Mouse (Mus musculus) hindbrain, embryonic 14.5 days (tissue): ENCODE data around the gene Pcyt1a. TPM values are rescaled to one million over a fixed set of nuclear protein-coding genes. Genes with fewer than 3 reads are reported as not detected.

Source experiments
- ATAC-seq: fragments of 200-750 bp; cut with Nextera tagmentation; 2 replicates; pipeline ENCODE4 v1.8.0; 2017; ENCODE audit warnings: moderate number of reproducible peaks, mild to moderate bottlenecking, moderate TSS enrichment, moderate library complexity; ENCODE audit not compliant: low FRiP score
- DNase-seq: peaks from one replicate; pipeline ENCODE4 v3.0.0-alpha.2; 2015; ENCODE audit warnings: low spot score
- H3K27ac ChIP-seq: fragments of 300-500 bp; sonication (generic); 2 replicates; pipeline ENCODE4 v1.5.1; 2014; ENCODE audit warnings: mild to moderate bottlenecking, moderate library complexity
- H3K27me3 ChIP-seq: fragments of 300-500 bp; sonication (generic); 2 replicates; pipeline ENCODE4 v1.6.1; 2014; ENCODE audit warnings: mild to moderate bottlenecking, low read length, mixed read lengths; ENCODE audit not compliant: control insufficient read depth, insufficient read depth
- H3K36me3 ChIP-seq: fragments of 300-500 bp; sonication (generic); replicated peaks from 2 replicates; pipeline ENCODE4 v1.6.1; 2014; ENCODE audit not compliant: control insufficient read depth, insufficient read depth
- H3K4me1 ChIP-seq: fragments of 300-500 bp; sonication (generic); replicated peaks from 2 replicates; pipeline ENCODE4 v1.6.1; 2014; ENCODE audit warnings: antibody characterized with exemption, low read length, mixed read lengths; ENCODE audit not compliant: control insufficient read depth, insufficient read depth
- H3K4me2 ChIP-seq: fragments of 300-500 bp; sonication (generic); replicated peaks from 2 replicates; pipeline ENCODE4 v1.6.1; 2014; ENCODE audit warnings: mild to moderate bottlenecking, moderate library complexity
- H3K4me3 ChIP-seq: fragments of 300-500 bp; sonication (generic); replicated peaks from 2 replicates; pipeline ENCODE4 v1.5.1; 2014; ENCODE audit warnings: mild to moderate bottlenecking, low read length
- H3K9ac ChIP-seq: fragments of 300-500 bp; sonication (generic); 2 replicates; pipeline ENCODE4 v1.6.1; 2014
- H3K9me3 ChIP-seq: fragments of 300-500 bp; sonication (generic); 2 replicates; pipeline ENCODE4 v1.6.1; 2016; ENCODE audit warnings: low read length; ENCODE audit not compliant: control insufficient read depth
- WGBS: fragments of 180-500 bp; shearing (Covaris S2); extraction: QIAGEN DNeasy Blood & Tissue Kit; methylation state at CpG from one replicate; pipeline ENCODE4 v1.1.7; 2014; 5-methylcytosine and 5-hydroxymethylcytosine counted together
- polyA plus RNA-seq: library from polyadenylated mRNA; unstranded; fragments of >200 nt; fragmentation: Nextera tagmentation; extraction: Ambion mirVana; gene quantifications from 2 replicates; pipeline ENCODE4 v1.2.1, GENCODE M21; 2014

The Pcyt1a gene
- polyA plus RNA-seq, 1 experiment from 2014 or later, result 53.1 TPM

DNA sequence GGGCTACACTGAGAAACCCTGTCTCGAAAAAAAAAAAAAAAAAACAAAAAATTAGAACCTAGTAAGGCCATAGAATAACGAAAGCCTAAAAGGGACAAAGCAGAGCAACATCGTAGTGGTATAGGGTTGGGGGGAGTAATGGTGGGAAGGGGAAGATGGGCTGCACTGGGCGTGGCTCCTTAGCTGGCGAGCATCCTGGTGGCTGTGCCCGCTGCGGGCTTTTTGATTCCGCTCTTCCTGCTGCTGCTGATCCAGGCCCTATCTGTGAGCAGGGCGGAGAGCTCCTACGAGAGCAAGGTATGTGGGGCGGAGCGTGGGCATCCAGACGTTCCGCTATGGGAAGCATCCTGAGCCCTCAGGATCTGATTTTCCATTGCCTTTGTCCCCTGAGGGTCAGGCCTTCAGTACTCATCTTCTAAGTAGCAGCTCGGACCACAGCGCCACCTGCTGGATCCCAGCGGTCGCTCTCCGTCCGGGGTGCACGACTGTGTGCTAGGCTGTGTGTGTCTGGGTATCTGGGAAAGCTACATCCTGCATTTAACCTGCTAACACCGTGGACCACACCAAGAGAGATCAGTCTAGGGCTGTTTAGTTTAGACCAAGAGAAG is 68.8 kb downstream of the Pcyt1a start:
- DNase-seq, result peak; percentile 92
- H3K27ac ChIP-seq, result peak overlapping the region; percentile 71
- H3K27me3 ChIP-seq, result no peaks in the 10 kb centered on the region
- H3K4me3 ChIP-seq, result peak overlapping the region; percentile 35
- peak; percentile 93 for ATAC-seq
- peak overlapping the region; percentile 56 for H3K9ac ChIP-seq
- WGBS, result 9% methylated on average over 22 of the region's 22 CpGs
- no peaks in the 10 kb centered on the region for H3K36me3 ChIP-seq
- H3K4me1 ChIP-seq, result no peaks in the 10 kb centered on the region
- peak overlapping the region; percentile 63 for H3K4me2 ChIP-seq
- no peaks in the 10 kb centered on the region for H3K9me3 ChIP-seq

DNA sequence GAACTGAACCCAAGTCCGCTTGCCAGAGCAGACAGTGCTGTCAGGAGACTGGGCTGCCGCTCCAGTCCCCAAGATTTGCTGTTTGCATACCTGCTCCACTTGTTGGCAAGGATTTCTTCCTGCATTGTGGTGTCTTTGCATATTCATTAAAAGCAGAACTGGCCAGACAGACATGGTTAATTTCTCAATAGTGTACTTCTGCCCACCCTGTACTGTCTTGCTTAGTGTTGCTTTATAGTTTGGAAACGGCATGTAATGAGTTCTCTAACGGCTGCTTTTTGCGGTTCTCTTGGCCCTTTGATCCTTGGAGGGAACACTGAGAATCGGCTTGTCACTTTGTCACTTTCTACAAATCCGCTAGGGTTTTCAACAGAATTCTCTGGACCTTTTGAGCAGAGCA is 70.7 kb downstream of the Pcyt1a start:
- H3K36me3 ChIP-seq, result no peaks in the 10 kb centered on the region
- ATAC-seq (no peak), DNase-seq (no peak)
- no peaks in the 10 kb centered on the region for H3K4me1 ChIP-seq
- no peak overlapping the region for H3K9ac ChIP-seq
- H3K27ac ChIP-seq, result no peak overlapping the region
- no peak overlapping the region for H3K4me2 ChIP-seq
- no peak overlapping the region for H3K4me3 ChIP-seq
- 80% methylated on average over 7 of the region's 7 CpGs for WGBS
- no peaks in the 10 kb centered on the region for H3K27me3 ChIP-seq
- no peaks in the 10 kb centered on the region for H3K9me3 ChIP-seq

DNA sequence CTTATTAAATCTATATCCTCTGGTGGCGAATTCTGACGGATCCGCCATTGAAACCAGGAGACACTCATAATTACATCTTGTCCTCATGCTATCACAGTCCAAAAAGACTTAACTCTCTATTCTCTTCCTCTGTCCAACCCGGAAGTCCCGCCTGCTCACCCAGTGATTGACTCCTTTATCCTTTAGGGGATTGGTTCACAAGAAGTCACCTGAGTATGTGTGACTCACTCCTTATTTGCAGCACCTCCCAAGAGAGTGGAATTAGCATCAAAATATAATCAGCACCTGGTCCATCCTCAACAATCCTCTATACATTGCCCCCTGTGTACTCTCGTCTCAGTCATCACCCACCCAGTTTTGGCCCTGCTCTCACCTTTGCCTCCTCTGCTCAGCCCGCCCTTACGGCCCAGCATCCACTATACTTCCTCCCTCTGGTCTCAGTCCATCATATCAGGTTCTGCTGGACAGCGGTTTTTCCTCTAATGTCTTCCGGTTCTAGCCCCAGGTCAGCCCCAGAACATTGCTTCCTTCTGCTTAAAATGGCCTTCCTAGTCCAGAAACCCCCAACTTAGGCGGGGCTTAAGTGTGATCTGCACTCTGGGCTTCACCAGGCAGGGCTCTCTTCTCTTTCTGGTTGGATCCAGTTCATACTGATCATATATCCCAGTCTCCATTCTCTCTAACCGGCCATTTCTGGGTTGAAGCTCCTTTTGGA is 72.1 kb downstream of the Pcyt1a start:
- H3K27ac ChIP-seq, result no peak overlapping the region
- no peak overlapping the region for H3K9ac ChIP-seq
- H3K36me3 ChIP-seq, result no peaks in the 10 kb centered on the region
- H3K4me1 ChIP-seq, result no peaks in the 10 kb centered on the region
- H3K4me2 ChIP-seq, result no peak overlapping the region
- WGBS, result 89% methylated on average over 12 of the region's 12 CpGs
- no peaks in the 10 kb centered on the region for H3K27me3 ChIP-seq
- no peak for ATAC-seq
- DNase-seq, result no peak
- H3K4me3 ChIP-seq, result no peak overlapping the region
- no peaks in the 10 kb centered on the region for H3K9me3 ChIP-seq

DNA sequence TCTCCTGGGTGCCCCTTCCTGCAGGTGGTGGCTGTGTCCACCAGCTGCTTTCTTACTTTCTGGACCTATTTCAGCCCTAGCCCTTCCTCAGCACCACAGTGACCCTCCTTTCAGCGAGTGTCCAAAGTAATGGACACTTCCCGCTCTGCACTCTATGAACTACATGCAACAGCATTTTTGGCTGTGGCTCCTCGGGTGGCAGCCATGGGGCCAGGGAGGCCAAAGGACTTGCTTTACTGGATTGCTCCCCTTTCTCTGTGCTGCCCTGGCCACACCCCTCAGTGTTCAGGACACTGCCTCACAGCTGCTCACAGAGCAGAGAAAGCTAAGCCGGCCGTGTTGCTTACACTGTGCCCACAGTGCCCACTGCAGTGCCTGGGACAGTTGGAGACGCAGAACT is 72.9 kb downstream of the Pcyt1a start:
- Histone ChIP-seq H3K4me1 (no peaks in the 10 kb centered on the region), H3K9me3 (no peaks in the 10 kb centered on the region), H3K27me3 (no peaks in the 10 kb centered on the region), H3K9ac (no peak overlapping the region), H3K27ac (no peak overlapping the region), H3K4me2 (no peak overlapping the region), H3K4me3 (no peak overlapping the region), H3K36me3 (no peaks in the 10 kb centered on the region)
- WGBS, result 72% methylated on average over 6 of the region's 6 CpGs
- DNase-seq (no peak), ATAC-seq (no peak)

DNA sequence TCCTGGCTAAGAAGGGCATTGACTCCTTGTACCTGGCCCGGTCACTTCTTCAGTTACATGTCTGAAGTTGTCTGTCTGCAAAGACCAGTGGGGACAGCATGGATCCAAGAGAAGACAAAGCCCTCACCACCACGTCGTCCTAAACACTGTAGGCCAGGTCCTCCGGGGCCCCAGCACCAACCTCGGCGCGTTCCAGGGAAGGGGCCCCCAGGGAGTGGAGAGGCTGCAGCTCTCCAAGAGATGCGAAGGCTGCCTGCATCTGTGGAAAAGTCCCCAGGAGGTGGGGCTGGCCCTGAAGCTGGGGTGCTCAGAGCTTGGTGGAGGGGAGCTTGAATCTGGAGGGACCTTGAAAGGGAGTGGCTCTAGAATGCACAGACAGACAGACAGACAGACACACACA is 75.6 kb downstream of the Pcyt1a start:
- 71% methylated on average over 8 of the region's 8 CpGs for WGBS
- Histone ChIP-seq H3K27me3 (no peaks in the 10 kb centered on the region), H3K9me3 (no peaks in the 10 kb centered on the region), H3K36me3 (no peaks in the 10 kb centered on the region), H3K4me1 (peaks cover 4% of the 10 kb centered on the region; the same call in 1 of the 2 replicates), H3K4me2 (no peak overlapping the region), H3K4me3 (no peak overlapping the region), H3K9ac (no peak overlapping the region), H3K27ac (no peak overlapping the region)
- DNase-seq (no peak), ATAC-seq (no peak)

DNA sequence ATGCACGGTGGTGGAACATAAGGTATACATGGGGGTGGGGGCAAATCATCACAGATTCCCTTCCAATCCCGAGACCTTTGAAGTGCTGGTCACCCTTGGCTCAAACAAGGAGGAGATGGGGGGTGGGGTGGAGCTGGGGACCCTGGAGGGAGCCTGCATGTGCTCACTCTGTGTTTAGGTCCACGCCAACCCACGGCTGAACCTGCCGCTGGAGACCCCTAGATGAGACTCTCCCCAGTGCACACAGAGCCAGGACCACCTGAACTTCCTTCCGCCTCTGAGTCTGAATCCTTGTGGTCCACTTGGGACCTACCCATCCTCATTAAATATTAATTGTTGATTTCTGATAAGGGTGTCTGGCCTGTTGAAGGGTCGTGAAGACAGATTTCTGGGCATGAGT is 76.1 kb downstream of the Pcyt1a start:
- DNase-seq, result no peak
- H3K27me3 ChIP-seq, result no peaks in the 10 kb centered on the region
- H3K9me3 ChIP-seq, result no peaks in the 10 kb centered on the region
- H3K9ac ChIP-seq, result no peak overlapping the region
- no peak overlapping the region for H3K4me2 ChIP-seq
- 73% methylated on average over 7 of the region's 7 CpGs for WGBS
- H3K36me3 ChIP-seq, result no peaks in the 10 kb centered on the region
- no peak overlapping the region for H3K27ac ChIP-seq
- H3K4me1 ChIP-seq, result peaks cover 4% of the 10 kb centered on the region; the same call in 1 of the 2 replicates
- no peak overlapping the region for H3K4me3 ChIP-seq
- no peak for ATAC-seq

DNA sequence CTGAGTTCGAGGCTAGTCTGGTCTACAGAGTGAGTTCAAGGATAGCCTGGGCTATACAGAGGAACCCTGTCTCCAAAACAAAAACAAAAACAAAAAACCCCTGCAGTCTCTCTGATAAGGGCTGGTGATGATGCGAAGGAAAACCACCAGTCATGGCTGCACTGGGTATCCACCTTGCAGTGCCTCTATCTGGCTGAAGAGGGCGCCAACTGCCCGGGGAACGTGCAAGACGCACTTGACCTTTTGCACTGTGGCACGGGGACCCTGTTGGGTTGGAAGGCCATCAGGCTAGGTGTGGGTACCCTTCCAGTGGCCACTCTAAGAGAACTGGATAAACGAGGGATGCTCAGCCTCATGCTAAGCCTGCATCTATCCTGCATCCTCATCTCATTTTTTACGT is 76.7 kb downstream of the Pcyt1a start:
- no peak overlapping the region for H3K4me2 ChIP-seq
- H3K4me1 ChIP-seq, result peaks cover 4% of the 10 kb centered on the region; the same call in 1 of the 2 replicates
- H3K9me3 ChIP-seq, result no peaks in the 10 kb centered on the region
- H3K36me3 ChIP-seq, result no peaks in the 10 kb centered on the region
- no peak overlapping the region for H3K27ac ChIP-seq
- DNase-seq, result no peak
- no peaks in the 10 kb centered on the region for H3K27me3 ChIP-seq
- no peak overlapping the region for H3K4me3 ChIP-seq
- WGBS, result 19% methylated on average over 9 of the region's 9 CpGs
- ATAC-seq, result no peak
- H3K9ac ChIP-seq, result no peak overlapping the region

DNA sequence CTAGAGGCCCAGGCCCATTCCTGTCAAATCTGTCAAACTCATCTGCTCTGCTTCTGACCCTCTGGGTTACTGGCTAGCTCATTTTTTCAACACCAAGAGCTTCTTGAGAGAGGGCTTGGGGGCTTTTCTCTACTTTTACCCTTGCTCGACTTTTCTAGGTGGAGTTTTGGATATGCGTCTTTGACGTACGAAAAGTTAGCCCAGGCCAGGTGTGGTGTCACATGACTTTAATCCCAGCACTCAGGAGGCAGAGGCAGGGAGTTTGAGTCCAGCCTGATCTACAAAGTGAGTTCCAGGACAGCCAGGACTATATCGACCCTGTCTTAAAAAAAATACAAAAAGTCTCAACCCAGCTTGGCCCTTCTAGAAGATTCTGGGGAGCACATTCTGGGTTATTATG is 77.3 kb downstream of the Pcyt1a start:
- ATAC-seq (no peak), DNase-seq (no peak)
- H3K4me1 ChIP-seq, result peaks cover 4% of the 10 kb centered on the region; the same call in 1 of the 2 replicates
- no peaks in the 10 kb centered on the region for H3K27me3 ChIP-seq
- no peak overlapping the region for H3K9ac ChIP-seq
- no peaks in the 10 kb centered on the region for H3K9me3 ChIP-seq
- H3K36me3 ChIP-seq, result no peaks in the 10 kb centered on the region
- no peak overlapping the region for H3K4me3 ChIP-seq
- no peak overlapping the region for H3K27ac ChIP-seq
- 92% methylated on average over 5 of the region's 5 CpGs for WGBS
- no peak overlapping the region for H3K4me2 ChIP-seq

DNA sequence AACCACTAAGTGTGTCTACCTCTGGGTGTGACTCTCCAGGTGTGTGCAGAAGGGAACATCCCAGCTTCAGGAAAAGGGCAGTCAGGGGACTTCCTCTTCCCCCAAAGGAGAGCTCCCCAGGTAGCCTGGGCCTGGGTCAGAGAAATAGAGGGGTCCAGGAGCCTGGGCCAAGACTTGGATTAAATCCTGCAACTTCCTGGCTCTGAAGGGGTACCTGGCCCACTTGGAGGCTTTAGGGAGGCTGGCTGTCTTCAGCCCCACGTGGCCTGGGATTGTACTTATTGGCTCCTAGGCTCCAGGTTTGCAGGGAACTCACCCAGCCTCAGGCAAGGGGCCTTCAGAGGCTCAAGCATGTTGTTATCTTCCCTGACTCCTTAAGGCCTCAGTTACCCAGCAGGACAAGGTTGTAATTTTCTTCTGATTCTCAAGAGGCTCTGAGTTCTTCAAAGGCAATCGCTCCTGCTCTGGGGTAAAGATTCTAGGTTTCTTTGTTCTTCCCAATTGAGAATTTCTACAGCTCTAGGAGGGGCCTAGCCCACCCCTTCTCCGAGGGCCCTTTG is 77.9 kb downstream of the Pcyt1a start:
- no peak overlapping the region for H3K4me3 ChIP-seq
- H3K36me3 ChIP-seq, result no peaks in the 10 kb centered on the region
- DNase-seq (no peak), ATAC-seq (no peak; the same call in 1 of the 2 replicates)
- peaks cover 4% of the 10 kb centered on the region; the same call in 1 of the 2 replicates for H3K4me1 ChIP-seq
- H3K9ac ChIP-seq, result no peak overlapping the region
- WGBS, result 36% methylated on average over 3 of the region's 3 CpGs
- peak overlapping the region; percentile 26; the same call in 1 of the 2 replicates for H3K27ac ChIP-seq
- H3K4me2 ChIP-seq, result no peak overlapping the region
- no peaks in the 10 kb centered on the region for H3K27me3 ChIP-seq
- no peaks in the 10 kb centered on the region for H3K9me3 ChIP-seq
